Mouse (Mus musculus) 3134 (cell line): Measurements from ENCODE around the gene Wdr25.
A peak's percentile ranks its signal among the peaks of the same experiment; 100 is the strongest.

Source experiments
- DNase-seq: peaks from one replicate; pipeline ENCODE4 v3.0.0-alpha.2; 2011; ENCODE audit warnings: low spot score; ENCODE audit not compliant: insufficient read length; ENCODE audit errors: extremely low read depth

The Wdr25 gene

DNA sequence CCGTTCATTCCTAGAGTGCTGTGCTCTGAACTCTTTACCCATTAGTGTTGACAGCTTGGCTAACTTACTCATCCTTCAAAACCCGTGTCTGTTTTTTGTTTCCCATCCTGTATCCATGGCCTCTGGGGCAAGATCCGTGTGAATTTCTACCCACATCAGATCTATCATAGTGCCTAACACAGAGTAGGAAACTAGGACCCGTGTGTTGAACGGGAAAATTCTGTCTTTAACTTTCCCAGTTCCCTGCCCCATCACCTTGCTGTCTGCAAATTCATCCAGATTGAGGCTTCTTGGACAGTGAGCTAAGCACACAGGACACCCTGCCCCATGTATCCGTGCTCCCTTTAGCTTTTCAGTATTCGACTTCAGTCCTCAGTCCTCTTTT lies 993 bp downstream of the Wdr25 start:
- DNase-seq: no peak

DNA sequence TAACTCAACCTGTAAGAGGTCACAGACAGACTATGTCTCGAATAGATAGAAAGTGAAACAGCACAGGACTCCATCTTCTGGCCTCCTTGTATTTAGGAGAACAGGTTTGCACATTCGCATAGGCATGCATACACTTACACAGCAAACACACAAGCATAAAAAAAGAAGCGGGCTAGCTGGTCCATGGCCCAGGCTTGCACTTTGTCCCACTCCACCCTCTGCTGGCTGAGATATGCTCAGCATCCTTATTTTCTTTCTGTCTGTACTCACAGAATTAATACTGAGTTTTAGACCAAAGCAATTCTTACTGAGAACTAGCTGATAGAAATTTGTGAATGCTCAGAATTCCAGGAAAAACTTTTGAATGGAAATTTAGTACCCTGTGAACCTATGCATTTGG lies 2.6 kb downstream of the Wdr25 start:
- DNase-seq: no peak

DNA sequence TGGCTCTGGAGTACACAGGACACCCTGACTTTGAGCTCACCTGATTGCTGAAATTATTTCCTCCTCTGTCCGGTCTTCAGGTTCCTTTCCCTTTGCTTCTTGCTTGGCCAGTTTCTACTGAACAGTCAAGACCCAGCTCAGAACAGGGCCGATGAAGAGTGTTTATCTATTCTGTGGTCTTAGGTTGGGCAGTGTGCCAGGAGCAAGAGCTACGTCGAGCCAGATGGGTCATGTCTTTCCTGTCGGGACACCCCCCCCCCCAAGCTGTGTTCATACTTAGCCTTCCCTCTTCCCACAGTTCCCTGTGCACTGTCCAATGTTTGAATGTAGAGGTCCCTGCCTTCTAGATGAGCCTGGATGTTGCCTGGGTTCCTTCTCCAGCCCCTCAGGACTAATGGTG lies 7.9 kb downstream of the Wdr25 start:
- no peak for DNase-seq

DNA sequence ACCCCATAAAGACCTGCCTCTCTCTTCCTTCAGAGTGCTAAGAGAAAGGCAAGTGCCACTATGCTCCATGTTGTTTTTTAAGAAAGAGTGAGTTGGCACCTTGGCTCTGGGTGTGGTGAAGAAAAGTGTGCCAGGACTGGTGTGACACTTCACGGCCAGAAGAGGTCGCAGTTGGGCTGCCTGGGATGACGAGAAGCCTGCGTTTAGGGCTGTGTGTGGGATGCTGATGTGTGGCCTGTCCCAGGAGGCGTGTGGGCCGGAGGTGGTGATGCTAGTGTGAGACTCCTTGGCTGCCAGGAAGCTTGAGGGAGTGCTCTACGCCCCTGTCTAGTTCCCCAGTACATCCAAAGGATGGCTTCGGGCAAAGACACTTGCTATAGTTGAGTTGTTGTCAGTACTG lies 9.5 kb downstream of the Wdr25 start:
- DNase-seq: peak; percentile 56

GRCm38 (mm10) chr12:108903600-108904275 lies 10.3 kb downstream of the Wdr25 start:
- DNase-seq: no peak

- no peak for DNase-seq
Observed at GRCm38 (mm10) chr12:108904276-108904653, 10.8 kb downstream of the Wdr25 start.

- no peak for DNase-seq
Observed at GRCm38 (mm10) chr12:108905620-108906302, 12.3 kb downstream of the Wdr25 start.

- DNase-seq: no peak
Observed at GRCm38 (mm10) chr12:108906398-108906797, 13.0 kb downstream of the Wdr25 start.

GRCm38 (mm10) chr12:108909846-108910433 lies 16.5 kb downstream of the Wdr25 start:
- no peak for DNase-seq

- DNase-seq: no peak
Observed at GRCm38 (mm10) chr12:108912442-108912841, 19.0 kb downstream of the Wdr25 start.

GRCm38 (mm10) chr12:108914198-108914597 lies 20.8 kb downstream of the Wdr25 start:
- DNase-seq: no peak

DNA sequence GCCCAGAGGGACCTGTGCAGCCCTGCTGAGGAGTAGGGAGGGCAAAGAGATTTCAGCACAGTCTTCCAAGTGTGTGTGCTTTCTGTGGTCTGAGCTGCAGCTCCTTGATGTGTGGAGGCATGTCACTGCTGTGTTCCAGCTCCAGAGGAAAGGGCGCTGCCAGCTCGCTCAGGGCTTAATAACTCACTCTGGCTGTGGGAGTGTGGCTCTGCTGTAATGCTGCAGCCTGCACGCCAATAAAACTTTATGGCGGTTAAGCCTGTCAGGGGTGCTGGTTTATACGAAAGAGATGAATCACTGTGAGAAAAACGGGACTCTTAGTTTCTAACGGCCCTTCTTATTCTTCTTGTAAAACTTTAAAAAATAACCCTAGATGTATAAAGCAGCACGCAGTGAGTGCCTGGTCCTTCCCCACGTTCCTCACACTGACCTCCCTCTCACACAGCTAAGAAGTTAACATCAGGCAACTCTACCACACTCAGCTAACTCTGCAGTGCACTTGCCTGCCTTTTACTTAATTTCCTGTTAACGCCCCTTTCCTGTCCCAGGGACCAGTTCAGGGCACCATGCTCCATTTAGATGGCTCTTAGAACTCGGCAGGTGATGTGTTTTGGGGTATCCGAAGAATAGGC lies 21.4 kb downstream of the Wdr25 start:
- no peak for DNase-seq

DNA sequence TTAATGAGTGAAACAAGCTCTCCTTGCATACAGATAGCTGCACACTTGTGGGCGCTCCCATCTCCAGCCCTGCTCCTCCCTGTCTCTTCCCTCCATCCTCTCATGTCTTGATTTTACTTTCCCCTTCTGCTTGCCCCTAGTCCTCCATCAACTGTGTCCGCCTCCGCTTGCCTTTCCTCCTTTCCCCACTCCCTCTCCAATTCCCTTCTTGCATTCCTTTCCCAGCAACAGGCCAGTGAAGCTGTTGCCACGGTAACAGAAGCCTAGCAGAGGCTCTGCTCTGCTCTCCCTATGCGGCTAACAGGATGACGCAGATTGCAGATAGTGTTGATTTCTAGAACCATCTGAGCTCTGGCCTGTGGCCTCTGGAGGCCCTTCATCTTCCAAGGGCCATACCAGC lies 22.5 kb downstream of the Wdr25 start:
- no peak for DNase-seq

DNA sequence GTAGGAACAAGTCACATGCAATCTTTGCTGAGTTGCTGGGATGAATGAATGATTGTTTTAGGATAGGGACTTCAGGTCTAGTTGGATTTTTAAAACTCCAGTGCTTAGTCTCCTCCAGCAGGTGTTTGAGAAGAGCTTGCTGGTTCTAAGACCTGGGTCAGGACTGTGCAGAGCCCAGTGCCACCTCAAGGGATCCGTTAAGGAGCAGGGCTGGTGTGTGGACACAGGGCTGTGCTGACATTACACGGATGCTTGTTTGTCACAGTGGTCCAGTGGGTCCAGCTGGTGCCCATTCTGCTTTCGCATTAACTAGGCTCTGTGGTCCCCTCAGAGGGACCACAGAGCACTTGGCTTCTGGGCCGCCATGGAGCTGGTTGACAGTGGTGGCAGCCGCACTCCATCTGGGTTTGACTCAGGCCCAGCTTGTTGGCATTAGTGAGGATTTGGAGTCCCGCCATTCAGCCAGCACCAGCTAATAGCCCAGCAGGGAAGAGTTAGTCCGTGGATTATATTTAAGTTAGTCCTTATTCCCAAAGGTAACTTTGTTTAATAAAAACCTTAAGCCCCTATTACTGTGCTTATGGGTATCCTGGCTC lies 23.1 kb downstream of the Wdr25 start:
- no peak for DNase-seq

DNA sequence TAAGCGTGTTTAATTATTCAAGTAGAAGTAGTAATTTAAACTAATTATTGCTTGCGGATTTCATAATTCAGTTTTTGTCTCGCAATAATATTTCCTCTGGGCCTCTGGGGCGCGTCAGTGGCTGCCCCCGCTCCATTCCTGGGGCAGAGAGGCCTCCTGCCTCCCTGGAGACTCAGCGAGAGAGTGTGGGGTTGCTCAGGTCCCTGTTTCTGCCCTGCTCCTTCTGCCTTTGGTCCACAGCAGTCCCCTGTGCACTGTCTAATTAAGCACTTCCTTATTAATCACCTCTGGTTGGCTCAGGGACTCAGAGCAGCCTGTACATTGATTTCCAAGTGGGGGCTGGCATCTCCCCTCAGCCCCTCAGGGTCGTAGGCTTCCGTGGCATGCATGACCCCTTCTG lies 24.1 kb downstream of the Wdr25 start:
- no peak for DNase-seq

DNA sequence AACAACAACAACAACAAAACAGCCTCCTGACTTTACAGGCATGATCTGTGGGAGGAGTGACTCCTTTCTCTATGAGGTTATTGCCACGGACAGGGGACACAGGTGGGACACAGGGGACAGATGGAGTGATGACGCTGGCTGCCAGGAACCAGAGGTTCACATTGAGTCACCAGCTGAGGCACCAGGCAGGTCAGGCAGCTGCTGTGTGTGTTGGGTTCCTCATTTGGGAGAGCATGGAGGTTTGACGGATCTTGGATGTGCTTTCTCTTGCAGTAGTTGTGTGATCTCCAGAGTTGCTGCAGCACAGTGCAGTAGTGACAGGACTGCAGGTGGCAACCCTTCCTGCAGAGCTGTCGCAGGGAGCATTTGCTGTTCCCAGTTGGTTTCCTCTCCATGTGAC lies 25.3 kb downstream of the Wdr25 start:
- no peak for DNase-seq

DNA sequence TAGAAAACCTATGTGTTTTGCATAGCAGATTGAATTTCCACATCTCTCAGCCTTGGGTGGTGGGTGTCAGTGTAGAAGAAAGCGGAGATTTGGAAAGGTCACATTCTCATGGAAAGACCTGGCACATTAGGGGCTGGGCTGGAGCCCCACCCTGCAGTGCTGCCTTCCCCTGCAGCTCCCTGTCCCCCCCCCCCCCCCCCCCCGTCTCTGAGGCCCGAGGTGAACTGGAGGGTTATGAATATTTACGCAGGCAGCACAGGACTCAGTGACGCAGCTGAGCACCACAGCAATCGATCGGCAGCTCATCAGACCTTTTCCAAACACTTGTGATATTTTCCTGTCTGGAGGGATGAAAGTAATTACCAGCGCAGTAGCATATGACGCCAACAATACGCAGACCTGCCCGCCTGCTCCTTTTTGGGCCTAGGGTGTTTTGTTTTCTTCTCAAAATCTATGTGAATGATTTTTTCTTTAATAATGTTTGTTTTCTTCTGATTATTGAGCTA lies 33.2 kb downstream of the Wdr25 start:
- no peak for DNase-seq

- no peak for DNase-seq
Observed at GRCm38 (mm10) chr12:108928249-108928648, 34.8 kb downstream of the Wdr25 start.

DNA sequence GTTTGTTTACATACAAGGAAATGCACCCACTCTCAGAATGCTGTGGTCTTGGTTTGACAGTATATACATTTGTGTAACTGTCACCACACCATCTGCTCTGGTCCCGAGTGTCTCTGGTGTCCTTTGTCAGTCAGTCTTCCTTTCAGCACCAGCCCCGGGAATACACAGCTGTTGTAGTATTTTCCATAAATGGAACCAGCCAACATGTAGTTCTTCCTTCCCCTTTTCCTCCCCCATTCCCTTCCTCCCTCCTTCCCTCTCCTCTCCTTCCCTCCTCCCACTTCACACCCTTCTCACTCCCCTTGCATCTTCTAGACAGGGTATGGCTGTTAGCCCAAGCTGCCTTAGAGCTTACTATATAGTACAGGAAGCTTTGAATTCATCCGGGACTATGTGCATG lies 36.0 kb downstream of the Wdr25 start:
- DNase-seq: no peak

- no peak for DNase-seq
Observed at GRCm38 (mm10) chr12:108931341-108932053, 38.1 kb downstream of the Wdr25 start.

GRCm38 (mm10) chr12:108932113-108932512 lies 38.7 kb downstream of the Wdr25 start:
- DNase-seq: no peak
